Mouse (Mus musculus): ENCODE data around the gene Wdr27. TPM values are rescaled to one million over a fixed set of nuclear protein-coding genes. Genes with fewer than 3 reads are reported as not detected.
"Not testable (repeated sequence)": the region's sequence is repeated elsewhere in the genome, so short reads cannot be mapped to it uniquely, and the experiment has no call there.

Wdr27 gene
- 6.0 and 6.3 TPM in 2 replicates for polyA plus RNA-seq (2016; fragmentation: Nextera tagmentation; extraction: Ambion mirVana)

GRCm38 (mm10) chr17:14943009-14943728, at the start of gene Wdr27, which contains the start of gene 1600012H06Rik:
TSS of gene Wdr27 (minus strand) at chr17:14943158.
TSS of gene 1600012H06Rik (plus strand) at chr17:14943184.
- H3K36me3 ChIP-seq = peaks cover 29% of the 10 kb centered on the region
- H3K27me3 ChIP-seq (ENCODE audit: low read depth, poor library complexity, severe bottlenecking) = no peaks in the 10 kb centered on the region
- peaks cover 23% of the 10 kb centered on the region for H3K4me1 ChIP-seq
- DNase-seq (ENCODE audit: low spot score) = peak; percentile 99
- peak within 1 kb of the TSS; percentile 77 for H3K4me3 ChIP-seq
- H3K27ac ChIP-seq (replicated peaks) = peak within 1 kb of the TSS; percentile 85
- H3K9me3 ChIP-seq (replicated peaks) = no peaks in the 10 kb centered on the region
- under 1% methylated on average over 54 of the region's 54 CpGs for WGBS

GRCm38 (mm10) chr17:14992522-14993138, 49.7 kb upstream of the Wdr27 start:
- not testable (repeated sequence) for H3K4me1 ChIP-seq; DNase-seq (ENCODE audit: low spot score); H3K9me3 ChIP-seq (replicated peaks); H3K27ac ChIP-seq (replicated peaks); H3K4me3 ChIP-seq; H3K27me3 ChIP-seq (ENCODE audit: low read depth, poor library complexity, severe bottlenecking); H3K36me3 ChIP-seq
- WGBS = no CpG with 5 or more reads among the region's 98 CpGs

GRCm38 (mm10) chr17:14990116-14990702, 47.3 kb upstream of the Wdr27 start:
- not testable (repeated sequence) for H3K27ac ChIP-seq (replicated peaks); H3K27me3 ChIP-seq (ENCODE audit: low read depth, poor library complexity, severe bottlenecking); H3K4me3 ChIP-seq; H3K4me1 ChIP-seq; H3K9me3 ChIP-seq (replicated peaks); H3K36me3 ChIP-seq; DNase-seq (ENCODE audit: low spot score)
- 88% methylated on average over 4 of the region's 5 CpGs for WGBS

GRCm38 (mm10) chr17:14978362-14979038, 35.5 kb upstream of the Wdr27 start, which contains the start of the genes 9030025P20Rik and Gm3417:
TSS of gene 9030025P20Rik (plus strand) at chr17:14978468.
TSS of gene Gm3417 (minus strand) at chr17:14978790.
- not testable (repeated sequence) for H3K27ac ChIP-seq (replicated peaks); H3K9me3 ChIP-seq (replicated peaks); H3K36me3 ChIP-seq; DNase-seq (ENCODE audit: low spot score); H3K27me3 ChIP-seq (ENCODE audit: low read depth, poor library complexity, severe bottlenecking); H3K4me1 ChIP-seq
- H3K4me3 ChIP-seq = peak within 1 kb of the TSS; percentile 39; the same call in 1 of the 2 replicates
- WGBS = no CpG with 5 or more reads among the region's 60 CpGs

- H3K27me3 ChIP-seq (ENCODE audit: low read depth, poor library complexity, severe bottlenecking); H3K4me1 ChIP-seq; H3K36me3 ChIP-seq; H3K9me3 ChIP-seq (replicated peaks); H3K27ac ChIP-seq (replicated peaks); DNase-seq (ENCODE audit: low spot score): not testable (repeated sequence)
- H3K4me3 ChIP-seq = peak overlapping the region; percentile 39; the same call in 1 of the 2 replicates
- WGBS = 4% methylated on average over 4 of the region's 7 CpGs
Observed at GRCm38 (mm10) chr17:14977718-14978361, 34.9 kb upstream of the Wdr27 start.

- not testable (repeated sequence) for DNase-seq (ENCODE audit: low spot score); H3K27ac ChIP-seq (replicated peaks); H3K27me3 ChIP-seq (ENCODE audit: low read depth, poor library complexity, severe bottlenecking); H3K4me1 ChIP-seq; H3K4me3 ChIP-seq; H3K36me3 ChIP-seq; H3K9me3 ChIP-seq (replicated peaks)
- no CpG with 5 or more reads among the region's 6 CpGs for WGBS
Observed at GRCm38 (mm10) chr17:14968373-14968913, 25.5 kb upstream of the Wdr27 start.

GRCm38 (mm10) chr17:14961557-14962154, 18.7 kb upstream of the Wdr27 start:
- WGBS = no CpG with 5 or more reads among the region's 44 CpGs

GRCm38 (mm10) chr17:14960951-14961556, 18.1 kb upstream of the Wdr27 start, which contains the start of gene Phf10:
TSS of gene Phf10 (minus strand) at chr17:14961273.
- H3K4me1 ChIP-seq = peaks cover 12% of the 10 kb centered on the region
- 16% methylated on average over 58 of the region's 100 CpGs for WGBS
- peak; percentile 54 for DNase-seq (ENCODE audit: low spot score)
- not testable (repeated sequence) for H3K27me3 ChIP-seq (ENCODE audit: low read depth, poor library complexity, severe bottlenecking); H3K9me3 ChIP-seq (replicated peaks)
- H3K36me3 ChIP-seq = peaks cover 14% of the 10 kb centered on the region; the same call in 1 of the 2 replicates
- peak within 1 kb of the TSS; percentile 87 for H3K27ac ChIP-seq (replicated peaks)
- peak within 1 kb of the TSS; percentile 77 for H3K4me3 ChIP-seq

More at GRCm38 (mm10) chr17:14961557-14962154, 18.7 kb upstream of the Wdr27 start:
- peaks cover 12% of the 10 kb centered on the region for H3K4me1 ChIP-seq
- not testable (repeated sequence) for H3K27ac ChIP-seq (replicated peaks); DNase-seq (ENCODE audit: low spot score); H3K9me3 ChIP-seq (replicated peaks); H3K4me3 ChIP-seq; H3K27me3 ChIP-seq (ENCODE audit: low read depth, poor library complexity, severe bottlenecking)
- peaks cover 11% of the 10 kb centered on the region; the same call in 1 of the 2 replicates for H3K36me3 ChIP-seq

- peak; percentile 40 for DNase-seq (ENCODE audit: low spot score)
- peak overlapping the region; percentile 77 for H3K4me3 ChIP-seq
- H3K27ac ChIP-seq (replicated peaks) = peak overlapping the region; percentile 87
- H3K4me1 ChIP-seq = peaks cover 12% of the 10 kb centered on the region
- no peaks in the 10 kb centered on the region for H3K9me3 ChIP-seq (replicated peaks)
- peaks cover 14% of the 10 kb centered on the region; the same call in 1 of the 2 replicates for H3K36me3 ChIP-seq
- WGBS = under 1% methylated on average over 20 of the region's 23 CpGs
- H3K27me3 ChIP-seq (ENCODE audit: low read depth, poor library complexity, severe bottlenecking) = no peaks in the 10 kb centered on the region
Observed at GRCm38 (mm10) chr17:14960520-14960919, 17.6 kb upstream of the Wdr27 start.

GRCm38 (mm10) chr17:14959979-14960378, 17.0 kb upstream of the Wdr27 start:
- H3K9me3 ChIP-seq (replicated peaks) = no peaks in the 10 kb centered on the region
- 34% methylated on average over 3 of the region's 3 CpGs for WGBS
- H3K36me3 ChIP-seq = peaks cover 14% of the 10 kb centered on the region; the same call in 1 of the 2 replicates
- DNase-seq (ENCODE audit: low spot score) = no peak
- H3K4me1 ChIP-seq = peaks cover 12% of the 10 kb centered on the region
- peak overlapping the region; percentile 77 for H3K4me3 ChIP-seq
- H3K27ac ChIP-seq (replicated peaks) = no peak overlapping the region
- H3K27me3 ChIP-seq (ENCODE audit: low read depth, poor library complexity, severe bottlenecking) = no peaks in the 10 kb centered on the region

- Histone ChIP-seq H3K4me1 (peaks cover 12% of the 10 kb centered on the region), H3K27ac (replicated peaks) (no peak overlapping the region), H3K27me3 (ENCODE audit: low read depth, poor library complexity, severe bottlenecking) (no peaks in the 10 kb centered on the region), H3K9me3 (replicated peaks) (no peaks in the 10 kb centered on the region), H3K4me3 (no peak overlapping the region), H3K36me3 (peaks cover 21% of the 10 kb centered on the region)
- WGBS = 91% methylated on average over 5 of the region's 5 CpGs
- no peak for DNase-seq (ENCODE audit: low spot score)
Observed at GRCm38 (mm10) chr17:14958686-14959327, 15.8 kb upstream of the Wdr27 start.
